15 mouse cellular contexts compared by ENCODE assay signal in genomic region chr7:82838965-82839675, GRCm38 (mm10). TPM values are rescaled to one million over a fixed set of nuclear protein-coding genes. Genes with fewer than 3 reads are reported as not detected.
DNase-seq lines count a peak whose midpoint lies in the region; ATAC-seq and TF ChIP-seq lines count a peak whose summit lies in the region.
"Had no signal": no experiment of that assay in that cellular context is flagged by ENCODE, and none has a peak within 500 bp of the region (broad histone marks: within the 10 kb centered on the region; RNA-seq: fewer than 3 reads in every experiment).

No protein-coding gene starts in this region.

- H3K27me3 ChIP-seq in kidney, postnatal 0 days (ENCODE audit: insufficient read depth, low read length): no peaks in the 10 kb centered on the region
- no peaks in the 10 kb centered on the region for H3K27me3 ChIP-seq in embryonic facial prominence, embryonic 15.5 days
- H3K27me3 ChIP-seq: embryonic facial prominence, embryonic 13.5 days; limb, embryonic 12.5 days had no signal

- no peak for ATAC-seq in kidney, postnatal 0 days (replicated peaks; ENCODE audit: low FRiP score, low read depth)
- peak; percentile 57 for ATAC-seq in embryonic facial prominence, embryonic 15.5 days (ENCODE audit: insufficient number of reproducible peaks, low FRiP score, low TSS enrichment, low read depth)

- no peaks in the 10 kb centered on the region for H3K36me3 ChIP-seq in kidney, postnatal 0 days (ENCODE audit: insufficient read depth, low read length)
- no peaks in the 10 kb centered on the region for H3K36me3 ChIP-seq in embryonic facial prominence, embryonic 15.5 days
- H3K36me3 ChIP-seq: embryonic facial prominence, embryonic 13.5 days; G1E; limb, embryonic 12.5 days; midbrain, embryonic 10.5 days had no signal

- no peaks in the 10 kb centered on the region for H3K4me1 ChIP-seq in kidney, postnatal 0 days (replicated peaks; ENCODE audit: insufficient read depth, low read length)
- peaks cover 13% of the 10 kb centered on the region for H3K4me1 ChIP-seq in embryonic facial prominence, embryonic 15.5 days

- no peak overlapping the region for H3K4me2 ChIP-seq in kidney, postnatal 0 days (ENCODE audit: low read length)
- no peak overlapping the region; the same call in 1 of the 2 replicates for H3K4me2 ChIP-seq in embryonic facial prominence, embryonic 15.5 days (replicated peaks)
- H3K4me2 ChIP-seq: embryonic facial prominence, embryonic 13.5 days; limb, embryonic 12.5 days had no signal

- WGBS in kidney, postnatal 0 days: 33% methylated on average over 11 of the region's 11 CpGs
- 39% methylated on average over 11 of the region's 11 CpGs for WGBS in embryonic facial prominence, embryonic 15.5 days

- H3K27ac ChIP-seq in kidney, postnatal 0 days: no peak overlapping the region
- peak overlapping the region; percentile 52 for H3K27ac ChIP-seq in embryonic facial prominence, embryonic 15.5 days (replicated peaks)
- H3K27ac ChIP-seq: embryonic facial prominence, embryonic 13.5 days; gastrocnemius, adult 2 months; limb, embryonic 12.5 days; midbrain, embryonic 10.5 days had no signal

- no peak overlapping the region for H3K9ac ChIP-seq in kidney, postnatal 0 days (ENCODE audit: low read depth, low read length)
- no peak overlapping the region for H3K9ac ChIP-seq in embryonic facial prominence, embryonic 15.5 days
- H3K9ac ChIP-seq: embryonic facial prominence, embryonic 13.5 days; limb, embryonic 12.5 days had no signal

- TF ChIP-seq CTCF in kidney, postnatal 0 days (IDR thresholded peaks at IDR 0.05; ENCODE audit: low read depth): no peak

- no peak overlapping the region for H3K4me3 ChIP-seq in kidney, postnatal 0 days (replicated peaks; ENCODE audit: low read depth, low read length)
- H3K4me3 ChIP-seq in embryonic facial prominence, embryonic 15.5 days (replicated peaks): no peak overlapping the region
- H3K4me3 ChIP-seq: embryonic facial prominence, embryonic 13.5 days; gastrocnemius, adult 2 months; limb, embryonic 12.5 days; midbrain, embryonic 10.5 days had no signal

- no peaks in the 10 kb centered on the region for H3K9me3 ChIP-seq in kidney, postnatal 0 days (replicated peaks; ENCODE audit: low read length)
- H3K9me3 ChIP-seq in embryonic facial prominence, embryonic 15.5 days (replicated peaks): no peaks in the 10 kb centered on the region
- H3K9me3 ChIP-seq: embryonic facial prominence, embryonic 13.5 days; G1E; limb, embryonic 12.5 days; midbrain, embryonic 10.5 days had no signal

- peak; percentile 21 for DNase-seq in embryo, embryonic 11 days
- no peak for DNase-seq in embryo, embryonic 10 days (ENCODE audit: low spot score)
- DNase-seq in kidney, postnatal 0 days (ENCODE audit: low spot score): peak; percentile 61
- DNase-seq in kidney, postnatal 10 days: no peak
- peak; percentile 30 for DNase-seq in mesoderm, embryonic 11.5 days (ENCODE audit: low read depth, low spot score)
- no peak for DNase-seq in ovary, postnatal 10 days (ENCODE audit: low spot score)
- no peak for DNase-seq in spleen, postnatal 36 days (ENCODE audit: low spot score in 2 of 2)
- DNase-seq: cerebellum, adult 11 months; gastrocnemius, adult 2 months; kidney, postnatal 25 days had no signal

RNA-seq across cellular contexts. Expression of gene Mex3b, which starts 28.0 kb away (rescaled TPM):
- polyA plus RNA-seq in kidney, postnatal 0 days (2015; fragmentation: Nextera tagmentation; extraction: Ambion mirVana): 11.2 and 11.3 TPM in 2 replicates
- polyA plus RNA-seq in embryonic facial prominence, embryonic 15.5 days (2015; fragmentation: Nextera tagmentation; extraction: Ambion mirVana): 16.9 and 17.2 TPM in 2 replicates

Comparison
In these comparisons a context has a peak if more than half of its experiments do, and no peak if none do; other contexts are left out.
1. DNase-seq: peak in embryo, embryonic 11 days (single experiment), kidney, postnatal 0 days (single experiment) and mesoderm, embryonic 11.5 days (single experiment); none in embryo, embryonic 10 days (single experiment), kidney, postnatal 10 days (single experiment), ovary, postnatal 10 days (single experiment) and spleen, postnatal 36 days (0 of 2).